Mouse (Mus musculus): Measurements from ENCODE around the gene Cdnf. TPM values are rescaled to one million over a fixed set of nuclear protein-coding genes. Genes with fewer than 3 reads are reported as not detected.

Gene Cdnf
- polyA plus RNA-seq, 1 experiment = 0.10 TPM

- no peaks in the 10 kb centered on the region for H3K4me1 ChIP-seq (ENCODE audit: control insufficient read depth, insufficient read depth, insufficient read length, low read length)
- no peaks in the 10 kb centered on the region for H3K27me3 ChIP-seq (ENCODE audit: control insufficient read depth, insufficient read depth, low read length)
- H3K27ac ChIP-seq (ENCODE audit: insufficient read depth, low read depth, low read length) = no peak overlapping the region
- H3K4me3 ChIP-seq (ENCODE audit: low read depth, low read length) = no peak overlapping the region
- no peak for TF ChIP-seq CTCF (IDR thresholded peaks at IDR 0.05; ENCODE audit: extremely low read depth, insufficient read length, insufficient replicate concordance, low read depth, low read length)
- no peak for TF ChIP-seq POLR2A (IDR thresholded peaks at IDR 0.05; ENCODE audit: low read depth, low read length)
- 58% methylated on average over 9 of the region's 9 CpGs for WGBS
- H3K36me3 ChIP-seq (ENCODE audit: control insufficient read depth, insufficient read depth, low read length) = no peaks in the 10 kb centered on the region
Measured at GRCm38 (mm10) chr2:3541307-3542079, 28.7 kb downstream of the Cdnf start.

GRCm38 (mm10) chr2:3546055-3546454 lies 33.2 kb downstream of the Cdnf start:
- WGBS = 43% methylated on average over 2 of the region's 2 CpGs
- no peak for TF ChIP-seq POLR2A (IDR thresholded peaks at IDR 0.05; ENCODE audit: low read depth, low read length)
- no peak for TF ChIP-seq CTCF (IDR thresholded peaks at IDR 0.05; ENCODE audit: extremely low read depth, insufficient read length, insufficient replicate concordance, low read depth, low read length)

GRCm38 (mm10) chr2:3546588-3546987 lies 33.8 kb downstream of the Cdnf start:
- Histone ChIP-seq H3K4me3 (ENCODE audit: low read depth, low read length) (no peak overlapping the region), H3K27me3 (ENCODE audit: control insufficient read depth, insufficient read depth, low read length) (no peaks in the 10 kb centered on the region), H3K27ac (ENCODE audit: insufficient read depth, low read depth, low read length) (no peak overlapping the region), H3K36me3 (ENCODE audit: control insufficient read depth, insufficient read depth, low read length) (no peaks in the 10 kb centered on the region), H3K4me1 (ENCODE audit: control insufficient read depth, insufficient read depth, insufficient read length, low read length) (no peaks in the 10 kb centered on the region)
- 2% methylated on average over 4 of the region's 4 CpGs for WGBS
- no peak for TF ChIP-seq POLR2A (IDR thresholded peaks at IDR 0.05; ENCODE audit: low read depth, low read length)
- peak; percentile 98 for TF ChIP-seq CTCF (IDR thresholded peaks at IDR 0.05; ENCODE audit: extremely low read depth, insufficient read length, insufficient replicate concordance, low read depth, low read length)

More at GRCm38 (mm10) chr2:3546055-3546454, 33.2 kb downstream of the Cdnf start:
- H3K4me3 ChIP-seq (ENCODE audit: low read depth, low read length) = no peak overlapping the region
- no peaks in the 10 kb centered on the region for H3K4me1 ChIP-seq (ENCODE audit: control insufficient read depth, insufficient read depth, insufficient read length, low read length)
- no peaks in the 10 kb centered on the region for H3K36me3 ChIP-seq (ENCODE audit: control insufficient read depth, insufficient read depth, low read length)
- no peak overlapping the region for H3K27ac ChIP-seq (ENCODE audit: insufficient read depth, low read depth, low read length)
- no peaks in the 10 kb centered on the region for H3K27me3 ChIP-seq (ENCODE audit: control insufficient read depth, insufficient read depth, low read length)

DNA sequence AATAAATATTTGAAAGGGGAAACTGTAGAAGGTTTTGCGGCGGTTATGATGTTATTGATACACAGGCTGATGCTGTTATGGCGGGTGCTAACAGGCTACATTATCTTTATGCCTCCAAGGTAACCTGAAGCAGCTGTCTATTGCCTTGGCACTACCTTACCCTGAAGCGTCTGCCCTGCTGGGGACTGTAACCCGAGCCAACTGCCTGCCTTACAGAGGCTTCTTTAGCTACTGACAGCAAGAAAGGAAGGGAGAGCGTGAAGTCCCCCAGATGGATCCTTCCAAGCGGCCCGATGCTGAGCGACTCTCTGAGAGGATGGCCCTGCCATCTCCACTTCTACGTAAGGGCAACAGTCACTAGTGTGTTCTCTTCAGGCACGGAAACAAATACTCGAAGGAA lies 57.4 kb downstream of the Cdnf start, which contains the start of gene Fam107b:
Fam107b (plus strand) TSS at position 303 of the 400 bp plus-strand sequence.
- no peak within 1 kb of the TSS for H3K27ac ChIP-seq (ENCODE audit: insufficient read depth, low read depth, low read length)
- no peaks in the 10 kb centered on the region for H3K27me3 ChIP-seq (ENCODE audit: control insufficient read depth, insufficient read depth, low read length)
- H3K4me1 ChIP-seq (ENCODE audit: control insufficient read depth, insufficient read depth, insufficient read length, low read length) = no peaks in the 10 kb centered on the region
- H3K4me3 ChIP-seq (ENCODE audit: low read depth, low read length) = no peak within 1 kb of the TSS
- no peak for TF ChIP-seq CTCF (IDR thresholded peaks at IDR 0.05; ENCODE audit: extremely low read depth, insufficient read length, insufficient replicate concordance, low read depth, low read length)
- TF ChIP-seq POLR2A (IDR thresholded peaks at IDR 0.05; ENCODE audit: low read depth, low read length) = no peak
- H3K36me3 ChIP-seq (ENCODE audit: control insufficient read depth, insufficient read depth, low read length) = no peaks in the 10 kb centered on the region
- WGBS = 83% methylated on average over 12 of the region's 12 CpGs

DNA sequence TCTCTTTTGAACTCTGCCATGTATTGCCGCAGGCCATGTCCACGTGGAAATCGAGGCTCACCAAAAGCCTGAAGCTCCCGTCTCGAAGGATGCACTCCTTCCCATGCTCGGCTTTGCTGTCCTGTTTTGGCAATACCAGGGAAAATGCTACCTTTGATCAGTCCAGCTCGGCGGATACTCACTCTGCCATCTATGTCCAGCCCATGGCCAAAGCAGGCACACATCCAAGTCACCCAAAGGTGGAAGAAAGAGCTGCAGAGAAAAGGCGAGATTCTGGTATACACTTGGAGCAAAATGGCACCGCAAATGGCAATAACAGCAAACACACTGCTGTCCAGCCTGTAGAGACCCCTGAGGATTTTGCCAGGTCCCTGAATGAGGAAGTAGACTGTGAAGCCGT lies 57.8 kb downstream of the Cdnf start:
- no peaks in the 10 kb centered on the region for H3K36me3 ChIP-seq (ENCODE audit: control insufficient read depth, insufficient read depth, low read length)
- no peak overlapping the region for H3K27ac ChIP-seq (ENCODE audit: insufficient read depth, low read depth, low read length)
- H3K27me3 ChIP-seq (ENCODE audit: control insufficient read depth, insufficient read depth, low read length) = no peaks in the 10 kb centered on the region
- no peaks in the 10 kb centered on the region for H3K4me1 ChIP-seq (ENCODE audit: control insufficient read depth, insufficient read depth, insufficient read length, low read length)
- H3K4me3 ChIP-seq (ENCODE audit: low read depth, low read length) = no peak overlapping the region
- TF ChIP-seq POLR2A (IDR thresholded peaks at IDR 0.05; ENCODE audit: low read depth, low read length) = no peak
- 84% methylated on average over 11 of the region's 11 CpGs for WGBS

DNA sequence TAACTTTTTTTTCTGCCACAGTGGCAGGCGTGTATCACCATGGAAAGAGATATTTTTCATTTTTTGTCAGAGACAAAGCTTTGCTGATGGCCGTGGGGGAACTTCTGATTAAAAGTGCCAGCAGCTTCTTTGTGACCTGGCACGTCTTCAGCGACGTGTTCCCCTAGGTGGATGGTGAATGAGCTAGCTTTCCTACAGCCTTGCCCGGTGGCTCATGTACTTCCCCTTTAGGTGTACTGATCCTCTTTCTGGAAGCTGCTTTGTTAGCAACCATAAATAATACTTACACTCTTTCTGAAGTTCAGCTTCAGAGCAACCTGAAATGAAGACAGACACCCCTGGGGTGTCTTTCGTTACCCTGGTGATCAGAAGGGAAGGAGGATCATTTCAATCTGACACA lies 61.1 kb downstream of the Cdnf start:
- Histone ChIP-seq H3K36me3 (ENCODE audit: control insufficient read depth, insufficient read depth, low read length) (no peaks in the 10 kb centered on the region), H3K4me1 (ENCODE audit: control insufficient read depth, insufficient read depth, insufficient read length, low read length) (peaks cover 2% of the 10 kb centered on the region; the same call in 1 of the 2 replicates), H3K27me3 (ENCODE audit: control insufficient read depth, insufficient read depth, low read length) (no peaks in the 10 kb centered on the region), H3K4me3 (ENCODE audit: low read depth, low read length) (no peak overlapping the region), H3K27ac (ENCODE audit: insufficient read depth, low read depth, low read length) (no peak overlapping the region)
- 85% methylated on average over 7 of the region's 7 CpGs for WGBS
- TF ChIP-seq POLR2A (IDR thresholded peaks at IDR 0.05; ENCODE audit: low read depth, low read length) = no peak
- no peak for TF ChIP-seq CTCF (IDR thresholded peaks at IDR 0.05; ENCODE audit: extremely low read depth, insufficient read length, insufficient replicate concordance, low read depth, low read length)

DNA sequence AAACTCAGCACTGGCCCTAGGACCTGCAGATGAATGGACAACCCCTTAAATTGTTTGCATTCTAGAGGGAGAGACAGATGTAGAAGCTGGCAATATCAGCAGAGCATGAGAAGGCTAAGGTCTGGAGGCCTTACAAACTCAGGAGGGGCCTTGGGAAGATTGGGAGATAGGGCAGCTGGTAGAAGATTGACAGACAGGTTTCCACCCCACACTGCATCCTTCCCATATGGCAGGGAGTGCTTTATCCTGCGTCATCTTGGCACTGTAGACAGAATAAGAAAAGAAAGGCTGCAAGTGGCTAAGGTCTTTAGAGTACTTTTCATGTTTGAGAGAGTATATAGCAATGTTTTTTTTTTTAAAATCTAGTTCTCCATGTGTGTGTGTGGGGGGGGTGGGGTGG lies 62.3 kb downstream of the Cdnf start:
- H3K36me3 ChIP-seq (ENCODE audit: control insufficient read depth, insufficient read depth, low read length) = no peaks in the 10 kb centered on the region
- H3K4me1 ChIP-seq (ENCODE audit: control insufficient read depth, insufficient read depth, insufficient read length, low read length) = peaks cover 2% of the 10 kb centered on the region; the same call in 1 of the 2 replicates
- WGBS = 75% methylated on average over 1 of the region's 1 CpGs
- no peak for TF ChIP-seq CTCF (IDR thresholded peaks at IDR 0.05; ENCODE audit: extremely low read depth, insufficient read length, insufficient replicate concordance, low read depth, low read length)
- TF ChIP-seq POLR2A (IDR thresholded peaks at IDR 0.05; ENCODE audit: low read depth, low read length) = no peak
- no peak overlapping the region for H3K27ac ChIP-seq (ENCODE audit: insufficient read depth, low read depth, low read length)
- no peak overlapping the region for H3K4me3 ChIP-seq (ENCODE audit: low read depth, low read length)
- H3K27me3 ChIP-seq (ENCODE audit: control insufficient read depth, insufficient read depth, low read length) = no peaks in the 10 kb centered on the region

Other genes starting within 250 kb of the Cdnf start
- 0.91 and 1.2 TPM in 2 replicates for gene Nmt2, start 228.8 kb upstream of the Cdnf start, polyA plus RNA-seq (2012; rRNA removed)
- 0.48 and 1.7 TPM in 2 replicates for gene Rpp38, start 180.4 kb upstream of the Cdnf start, polyA plus RNA-seq (2012; rRNA removed)
- not detected in 2 replicates for gene Acbd7, start 176.9 kb upstream of the Cdnf start, polyA plus RNA-seq (2012; rRNA removed)
- gene Olah, start 115.8 kb upstream of the Cdnf start, polyA plus RNA-seq (2012; rRNA removed) = not detected in 2 replicates
- not detected in 2 replicates for gene Meig1, start 90.4 kb upstream of the Cdnf start, polyA plus RNA-seq (2012; rRNA removed)
- 1.5 and 1.6 TPM in 2 replicates for gene Dclre1c, start 88.9 kb upstream of the Cdnf start, polyA plus RNA-seq (2012; rRNA removed)
- 0.66 and 1.5 TPM in 2 replicates for gene Suv39h2, start 38.0 kb upstream of the Cdnf start, polyA plus RNA-seq (2012; rRNA removed)
- 0.30 and 0.72 TPM in 2 replicates for gene Gm45902, start 240 bp upstream of the Cdnf start, polyA plus RNA-seq (2012; rRNA removed)
- 5.6 and 9.9 TPM in 2 replicates for gene Hspa14, start 216 bp upstream of the Cdnf start, polyA plus RNA-seq (2012; rRNA removed)
- 8.1 and 8.2 TPM in 2 replicates for gene Fam107b, start 57.5 kb downstream of the Cdnf start, polyA plus RNA-seq (2012; rRNA removed)

Data from small intestine, adult 2 months (tissue).